8 mouse cellular contexts compared by ENCODE assay signal in genomic region chr9:60991509-60991908, GRCm38 (mm10).
A peak's percentile ranks its signal among the peaks of the same experiment; 100 is the strongest.
DNase-seq lines count a peak whose midpoint lies in the region; ATAC-seq and TF ChIP-seq lines count a peak whose summit lies in the region.
"Had no signal": no experiment of that assay in that cellular context is flagged by ENCODE, and none has a peak within 500 bp of the region (broad histone marks: within the 10 kb centered on the region; RNA-seq: fewer than 3 reads in every experiment).

No protein-coding gene starts in this region.

- 30% methylated on average over 5 of the region's 5 CpGs for WGBS in liver, embryonic 11.5 days
- WGBS in midbrain, postnatal 0 days, result 88% methylated on average over 5 of the region's 5 CpGs

- no peak for TF ChIP-seq CTCF in midbrain, postnatal 0 days (IDR thresholded peaks at IDR 0.05)

- no peaks in the 10 kb centered on the region for H3K9me3 ChIP-seq in liver, embryonic 11.5 days (ENCODE audit: control insufficient read depth, low read length)
- peaks cover 13% of the 10 kb centered on the region for H3K9me3 ChIP-seq in megakaryocyte, embryonic 14.5 days
- no peaks in the 10 kb centered on the region for H3K9me3 ChIP-seq in midbrain, postnatal 0 days (ENCODE audit: low read length)
- H3K9me3 ChIP-seq: limb, embryonic 15.5 days had no signal

- no peak for ATAC-seq in liver, embryonic 11.5 days (replicated peaks; ENCODE audit: low FRiP score)
- peak; percentile 99 for ATAC-seq in granulocyte monocyte progenitor cell, adult 5-6 weeks (replicated peaks; ENCODE audit: poor library complexity, severe bottlenecking)
- no peak for ATAC-seq in midbrain, postnatal 0 days (ENCODE audit: low FRiP score)

- H3K36me3 ChIP-seq in liver, embryonic 11.5 days (ENCODE audit: control insufficient read depth, insufficient read depth, low read length), result no peaks in the 10 kb centered on the region
- H3K36me3 ChIP-seq in megakaryocyte, embryonic 14.5 days (replicated peaks; ENCODE audit: low read length), result no peaks in the 10 kb centered on the region
- no peaks in the 10 kb centered on the region for H3K36me3 ChIP-seq in midbrain, postnatal 0 days (ENCODE audit: insufficient read depth, low read length)
- H3K36me3 ChIP-seq: limb, embryonic 15.5 days had no signal

- no peaks in the 10 kb centered on the region for H3K27me3 ChIP-seq in liver, embryonic 11.5 days (replicated peaks; ENCODE audit: control insufficient read depth, insufficient read depth, low read length)
- peaks cover 55% of the 10 kb centered on the region for H3K27me3 ChIP-seq in megakaryocyte, embryonic 14.5 days (replicated peaks)
- H3K27me3 ChIP-seq in midbrain, postnatal 0 days (ENCODE audit: insufficient read depth, low read length), result no peaks in the 10 kb centered on the region
- H3K27me3 ChIP-seq: limb, embryonic 15.5 days had no signal

- H3K4me1 ChIP-seq in liver, embryonic 11.5 days (replicated peaks; ENCODE audit: control insufficient read depth, insufficient read depth, low read length), result no peaks in the 10 kb centered on the region
- H3K4me1 ChIP-seq in megakaryocyte, embryonic 14.5 days, result peaks cover 45% of the 10 kb centered on the region
- no peaks in the 10 kb centered on the region for H3K4me1 ChIP-seq in midbrain, postnatal 0 days (ENCODE audit: insufficient read depth, low read length)

- H3K4me3 ChIP-seq in liver, embryonic 11.5 days (ENCODE audit: low read depth, low read length), result no peak overlapping the region
- H3K4me3 ChIP-seq in megakaryocyte, embryonic 14.5 days (replicated peaks), result peak overlapping the region; percentile 88
- no peak overlapping the region for H3K4me3 ChIP-seq in midbrain, postnatal 0 days (ENCODE audit: low read depth, low read length)
- H3K4me3 ChIP-seq: limb, embryonic 15.5 days had no signal

- H3K27ac ChIP-seq in liver, embryonic 11.5 days (ENCODE audit: low read depth, low read length), result no peak overlapping the region
- H3K27ac ChIP-seq in midbrain, postnatal 0 days (ENCODE audit: low read depth, low read length), result no peak overlapping the region
- H3K27ac ChIP-seq: limb, embryonic 15.5 days had no signal

- H3K4me2 ChIP-seq in liver, embryonic 11.5 days, result no peak overlapping the region
- H3K4me2 ChIP-seq in midbrain, postnatal 0 days (ENCODE audit: low read depth, low read length, poor library complexity, severe bottlenecking), result no peak overlapping the region
- H3K4me2 ChIP-seq: limb, embryonic 15.5 days had no signal

- peak; percentile 48 for DNase-seq in liver
- DNase-seq in liver, embryonic 11.5 days (ENCODE audit: low spot score), result no peak
- DNase-seq in thymus, postnatal 36 days, result peak; percentile 81 to 88
- no peak for DNase-seq in cerebellum, adult 9-11 months
- no peak for DNase-seq in midbrain, postnatal 0 days (ENCODE audit: low spot score)

- no peak overlapping the region for H3K9ac ChIP-seq in liver, embryonic 11.5 days (ENCODE audit: low read depth, low read length)
- H3K9ac ChIP-seq in midbrain, postnatal 0 days (replicated peaks; ENCODE audit: low read length, poor library complexity, severe bottlenecking), result no peak overlapping the region
- H3K9ac ChIP-seq: limb, embryonic 15.5 days had no signal

Comparison
In these comparisons a context has a peak if more than half of its experiments do, and no peak if none do; other contexts are left out.
1. DNase-seq: peak in liver (single experiment) and thymus, postnatal 36 days (2 of 2); none in liver, embryonic 11.5 days (single experiment), cerebellum, adult 9-11 months (single experiment) and midbrain, postnatal 0 days (single experiment).